Mouse (Mus musculus): ENCODE results near the gene Olfr235.
"Not testable (repeated sequence)": the region's sequence is repeated elsewhere in the genome, so short reads cannot be mapped to it uniquely, and the experiment has no call there.

The Olfr235 gene

DNA sequence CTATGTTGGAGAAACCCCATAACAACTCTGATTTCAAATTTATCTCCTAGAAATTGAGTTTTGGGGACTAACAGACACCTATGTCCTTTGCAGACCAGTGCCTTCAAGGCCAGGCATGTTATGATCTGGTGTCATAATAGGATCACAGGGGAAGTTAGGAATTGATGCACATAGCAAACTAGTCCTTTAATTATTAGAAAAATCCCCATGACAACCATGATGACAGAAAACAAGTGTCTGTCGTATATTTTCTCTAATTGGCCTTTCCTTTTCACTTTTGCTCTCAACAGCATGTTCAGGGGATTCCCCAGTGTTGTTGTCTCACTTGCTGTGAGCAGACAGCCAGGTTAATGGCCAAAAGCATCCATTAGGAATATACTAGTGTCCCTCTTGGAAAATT is at the start of gene Olfr235:
Olfr235 (plus strand) TSS at position 301 of the 400 bp plus-strand sequence.
- no peak for DNase-seq

- DNase-seq = not testable (repeated sequence)
Measured at GRCm38 (mm10) chr19:12232496-12232895, 28.3 kb upstream of the Olfr235 start, which contains the start of gene Olfr1432. TSS of gene Olfr1432 (minus strand) at chr19:12232596.

- no peak for DNase-seq
Measured at GRCm38 (mm10) chr19:12241559-12241958, 19.3 kb upstream of the Olfr235 start, which contains the start of gene Olfr262. TSS of gene Olfr262 (minus strand) at chr19:12241659.

- DNase-seq = no peak
Measured at GRCm38 (mm10) chr19:12279554-12279953, 18.7 kb downstream of the Olfr235 start, which contains the start of gene Olfr1434. TSS of gene Olfr1434 (plus strand) at chr19:12279854.

DNA sequence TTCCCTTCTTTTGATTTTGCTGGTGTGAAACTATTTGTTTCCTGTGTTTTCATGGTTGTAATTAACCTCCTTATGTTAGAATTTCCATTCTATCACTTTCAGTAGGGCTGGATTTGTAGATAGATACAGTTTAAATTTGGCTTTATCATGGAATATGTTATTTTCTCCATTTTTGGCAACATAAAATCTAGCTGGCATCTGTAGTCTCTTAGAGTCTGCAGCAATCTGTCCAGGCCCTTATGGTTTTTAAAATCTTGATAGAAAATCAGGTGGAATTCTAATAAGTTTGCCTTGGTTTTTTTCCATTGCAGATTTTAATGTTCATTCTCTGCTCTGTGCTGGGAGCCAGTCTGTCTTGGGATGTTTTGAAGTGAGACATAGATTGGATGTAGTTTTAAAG is 32.1 kb downstream of the Olfr235 start:
- no peak for DNase-seq

DNA sequence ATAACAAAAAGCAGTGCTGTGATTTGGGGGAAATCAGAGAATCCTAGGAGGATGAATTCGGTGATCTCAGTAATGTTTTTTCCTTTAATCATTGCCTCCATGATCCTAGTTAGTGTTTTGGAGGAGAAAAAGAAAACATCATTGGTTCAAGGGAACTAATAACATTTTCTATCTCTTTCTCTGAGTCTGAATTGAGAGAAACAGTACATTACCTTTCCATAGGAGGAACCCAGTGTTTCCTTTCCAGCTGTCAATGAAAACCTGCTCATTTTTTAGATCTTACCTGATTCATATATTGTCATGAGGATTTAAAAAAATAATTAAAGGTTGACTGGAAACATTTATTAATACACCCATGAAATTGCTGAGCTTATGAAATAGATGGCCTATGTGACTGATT is 38.2 kb downstream of the Olfr235 start, which contains the start of gene Olfr1436:
Olfr1436 (minus strand) TSS at position 101 of the 400 bp plus-strand sequence.
- not testable (repeated sequence) for DNase-seq

Measured in kidney, adult 9 months (tissue).